Comparison of ENCODE assay signal across 9 mouse cellular contexts in genomic region chr13:58359304-58359653, GRCm38 (mm10). TPM values are rescaled to one million over a fixed set of nuclear protein-coding genes. Genes with fewer than 3 reads are reported as not detected.
DNase-seq lines count a peak whose midpoint lies in the region; ATAC-seq and TF ChIP-seq lines count a peak whose summit lies in the region.
"Had no signal": no experiment of that assay in that cellular context is flagged by ENCODE, and none has a peak within 500 bp of the region (broad histone marks: within the 10 kb centered on the region; RNA-seq: fewer than 3 reads in every experiment).

No protein-coding gene starts in this region.

- ATAC-seq in heart, embryonic 14.5 days (ENCODE audit: insufficient number of reproducible peaks, insufficient read depth, low FRiP score, low read depth): peak; percentile 20; the same call in 1 of the 2 replicates
- ATAC-seq in hindbrain, embryonic 11.5 days (ENCODE audit: low FRiP score): peak; percentile 64; the same call in 1 of the 2 replicates
- ATAC-seq in megakaryocyte progenitor cell, adult 5-6 weeks (replicated peaks; ENCODE audit: poor library complexity): peak; percentile 54

- DNase-seq in heart, adult 18-20 months: no peak
- DNase-seq in hindbrain, embryonic 11.5 days (ENCODE audit: low spot score): no peak
- DNase-seq in adrenal gland, adult 8-10 months: no peak
- DNase-seq in spleen, postnatal 4 days (ENCODE audit: low spot score in 2 of 2): no peak
- no peak for DNase-seq in adrenal gland, postnatal 36 days

- no peaks in the 10 kb centered on the region for H3K4me1 ChIP-seq in heart, embryonic 14.5 days (ENCODE audit: control insufficient read depth in 2 of 2, insufficient read depth in 2 of 2, low read length in 2 of 2)
- peaks cover 2% of the 10 kb centered on the region for H3K4me1 ChIP-seq in bone marrow, adult 2 months (ENCODE audit: control insufficient read depth, insufficient read depth, low read length)
- no peaks in the 10 kb centered on the region for H3K4me1 ChIP-seq in hindbrain, embryonic 11.5 days (replicated peaks; ENCODE audit: control insufficient read depth, insufficient read depth, low read length)

- TF ChIP-seq POLR2A in bone marrow, adult 2 months (IDR thresholded peaks at IDR 0.05; ENCODE audit: borderline replicate concordance, control insufficient read depth, low read depth, low read length): no peak

- TF ChIP-seq CTCF in bone marrow, adult 2 months (IDR thresholded peaks at IDR 0.05; ENCODE audit: control insufficient read depth, insufficient read depth, low read length): no peak

- H3K4me2 ChIP-seq in heart, embryonic 14.5 days (ENCODE audit: low read length): peak overlapping the region; percentile 97
- H3K4me2 ChIP-seq in hindbrain, embryonic 11.5 days (replicated peaks; ENCODE audit: low read depth, low read length): peak overlapping the region; percentile 98

- no peaks in the 10 kb centered on the region for H3K36me3 ChIP-seq in heart, embryonic 14.5 days (ENCODE audit: control insufficient read depth, insufficient read depth, low read length)
- no peaks in the 10 kb centered on the region for H3K36me3 ChIP-seq in hindbrain, embryonic 11.5 days (ENCODE audit: control insufficient read depth, insufficient read depth, low read length)

- no peaks in the 10 kb centered on the region for H3K27me3 ChIP-seq in heart, embryonic 14.5 days (ENCODE audit: control insufficient read depth, insufficient read depth, low read length)
- no peaks in the 10 kb centered on the region for H3K27me3 ChIP-seq in hindbrain, embryonic 11.5 days (ENCODE audit: control insufficient read depth, insufficient read depth, low read length)
- H3K27me3 ChIP-seq: CH12.LX had no signal

- H3K27ac ChIP-seq in heart, embryonic 14.5 days (replicated peaks in 1 of 2; ENCODE audit: control insufficient read depth in 1 of 2, insufficient read depth in 1 of 2, low read depth in 2 of 2, low read length in 2 of 2): no peak overlapping the region
- H3K27ac ChIP-seq in bone marrow, adult 2 months (ENCODE audit: control insufficient read depth, insufficient read depth, low read depth, low read length, poor library complexity): no peak overlapping the region
- H3K27ac ChIP-seq in hindbrain, embryonic 11.5 days (ENCODE audit: low read depth, low read length): no peak overlapping the region

- peak overlapping the region; percentile 44 to 65 for H3K4me3 ChIP-seq in heart, embryonic 14.5 days (ENCODE audit: control insufficient read depth in 1 of 2, insufficient read depth in 1 of 2, low read depth in 1 of 2, low read length in 2 of 2)
- H3K4me3 ChIP-seq in bone marrow, adult 2 months (replicated peaks; ENCODE audit: control insufficient read depth, low read depth, low read length): peak overlapping the region; percentile 57
- peak overlapping the region; percentile 69 for H3K4me3 ChIP-seq in hindbrain, embryonic 11.5 days (ENCODE audit: low read depth, low read length)

- WGBS in heart, embryonic 14.5 days: 6% methylated on average over 7 of the region's 7 CpGs
- WGBS in bone marrow, adult 2 months: 23% methylated on average over 7 of the region's 7 CpGs
- 6% methylated on average over 7 of the region's 7 CpGs for WGBS in hindbrain, embryonic 11.5 days

- no peaks in the 10 kb centered on the region for H3K9me3 ChIP-seq in heart, embryonic 14.5 days (ENCODE audit: control insufficient read depth, low read length)
- H3K9me3 ChIP-seq in hindbrain, embryonic 11.5 days (ENCODE audit: control insufficient read depth, low read length): no peaks in the 10 kb centered on the region

- H3K9ac ChIP-seq in heart, embryonic 14.5 days (ENCODE audit: low read length): peak overlapping the region; percentile 52; the same call in 1 of the 2 replicates
- H3K9ac ChIP-seq in hindbrain, embryonic 11.5 days (ENCODE audit: low read depth, low read length): no peak overlapping the region

RNA-seq across cellular contexts. Expression of gene Kif27, which starts 0.4 kb away (rescaled TPM):
- 0.12 and 0.82 TPM in 2 replicates for polyA plus RNA-seq in heart, embryonic 14.5 days (2014; fragmentation: Nextera tagmentation; extraction: Ambion mirVana)
- total RNA-seq in heart, adult 18-20 months (2021): under 1 TPM in 1 of 2 experiments, not detected in 1; 0.13 TPM
- polyA plus RNA-seq in bone marrow, adult 2 months (2011; ENCODE audit: insufficient read depth, insufficient read length, low replicate concordance, missing spikeins): not detected in 2 replicates
- polyA plus RNA-seq in hindbrain, embryonic 11.5 days (2014; fragmentation: Nextera tagmentation; extraction: Ambion mirVana): 1.4 and 2.5 TPM in 2 replicates
- 0.20 TPM in 1 of 2 replicates, not detected in the other for total RNA-seq in megakaryocyte progenitor cell, adult 5-6 weeks (2015)
- not detected in 2 replicates for total RNA-seq in megakaryocyte progenitor cell, adult 5-6 weeks (2017)
- 1 to 10 TPM in 3 of 4 experiments, under 1 TPM in 1; 0.55 to 3.4 (median 2.0) TPM for total RNA-seq in adrenal gland, adult 8-10 months (2022)
- total RNA-seq in adrenal gland, postnatal 36 days (2021): under 1 TPM; 0.59 to 0.70 TPM
- total RNA-seq: CH12.LX had no signal

RNA-seq across cellular contexts. Expression of gene 2210016F16Rik, which starts 25.7 kb away (rescaled TPM):
- 32.1 and 33.6 TPM in 2 replicates for polyA plus RNA-seq in heart, embryonic 14.5 days (2014; fragmentation: Nextera tagmentation; extraction: Ambion mirVana)
- total RNA-seq in heart, adult 18-20 months (2021): 10 to 100 TPM; 16.0 to 17.6 TPM
- polyA plus RNA-seq in bone marrow, adult 2 months (2011; ENCODE audit: insufficient read depth, insufficient read length, low replicate concordance, missing spikeins): 7.0 and 8.2 TPM in 2 replicates
- 30.5 and 31.6 TPM in 2 replicates for polyA plus RNA-seq in hindbrain, embryonic 11.5 days (2014; fragmentation: Nextera tagmentation; extraction: Ambion mirVana)
- 17.3 and 20.6 TPM in 2 replicates for total RNA-seq in megakaryocyte progenitor cell, adult 5-6 weeks (2015)
- total RNA-seq in megakaryocyte progenitor cell, adult 5-6 weeks (2017): 11.4 and 11.8 TPM in 2 replicates
- 10 to 100 TPM; 27.5 to 36.5 (median 31.9) TPM for total RNA-seq in adrenal gland, adult 8-10 months (2022)
- 10 to 100 TPM; 27.2 to 31.5 TPM for total RNA-seq in adrenal gland, postnatal 36 days (2021)

RNA-seq across cellular contexts. Expression of gene Rmi1, which starts 42.8 kb away (rescaled TPM):
- polyA plus RNA-seq in heart, embryonic 14.5 days (2014; fragmentation: Nextera tagmentation; extraction: Ambion mirVana): 20.3 and 20.6 TPM in 2 replicates
- total RNA-seq in heart, adult 18-20 months (2021): 10 to 100 TPM in 1 of 2 experiments, 1 to 10 TPM in 1; 9.3 to 11.4 TPM
- 17.3 and 21.2 TPM in 2 replicates for polyA plus RNA-seq in bone marrow, adult 2 months (2011; ENCODE audit: insufficient read depth, insufficient read length, low replicate concordance, missing spikeins)
- polyA plus RNA-seq in hindbrain, embryonic 11.5 days (2014; fragmentation: Nextera tagmentation; extraction: Ambion mirVana): 31.5 and 34.4 TPM in 2 replicates
- total RNA-seq in megakaryocyte progenitor cell, adult 5-6 weeks (2015): 38.1 and 39.8 TPM in 2 replicates
- total RNA-seq in megakaryocyte progenitor cell, adult 5-6 weeks (2017): 17.7 and 27.0 TPM in 2 replicates
- total RNA-seq in adrenal gland, adult 8-10 months (2022): 10 to 100 TPM; 17.8 to 23.5 (median 21.6) TPM
- total RNA-seq in adrenal gland, postnatal 36 days (2021): 10 to 100 TPM; 18.1 to 21.9 TPM

RNA-seq across cellular contexts. Expression of gene Hnrnpk, which starts 43.9 kb away (rescaled TPM):
- polyA plus RNA-seq in heart, embryonic 14.5 days (2014; fragmentation: Nextera tagmentation; extraction: Ambion mirVana): 919 and 965 TPM in 2 replicates
- 100 to 1,000 TPM; 412 to 432 TPM for total RNA-seq in heart, adult 18-20 months (2021)
- polyA plus RNA-seq in bone marrow, adult 2 months (2011; ENCODE audit: insufficient read depth, insufficient read length, low replicate concordance, missing spikeins): 457 and 544 TPM in 2 replicates
- polyA plus RNA-seq in hindbrain, embryonic 11.5 days (2014; fragmentation: Nextera tagmentation; extraction: Ambion mirVana): 2,191 and 2,423 TPM in 2 replicates
- total RNA-seq in megakaryocyte progenitor cell, adult 5-6 weeks (2015): 807 and 878 TPM in 2 replicates
- 1,846 and 2,313 TPM in 2 replicates for total RNA-seq in megakaryocyte progenitor cell, adult 5-6 weeks (2017)
- total RNA-seq in adrenal gland, adult 8-10 months (2022): 100 to 1,000 TPM; 695 to 896 (median 793) TPM
- 100 to 1,000 TPM; 878 to 908 TPM for total RNA-seq in adrenal gland, postnatal 36 days (2021)
